Comparison of ENCODE assay signal across 8 mouse cellular contexts in genomic region chr7:99357201-99357600, GRCm38 (mm10). TPM values are rescaled to one million over a fixed set of nuclear protein-coding genes. Genes with fewer than 3 reads are reported as not detected.
DNase-seq lines count a peak whose midpoint lies in the region; ATAC-seq and TF ChIP-seq lines count a peak whose summit lies in the region.
"Had no signal": no experiment of that assay in that cellular context is flagged by ENCODE, and none has a peak within 500 bp of the region (broad histone marks: within the 10 kb centered on the region; RNA-seq: fewer than 3 reads in every experiment).

No protein-coding gene starts in this region.

- H3K4me1 ChIP-seq in embryonic facial prominence, embryonic 12.5 days, result peaks cover 62% of the 10 kb centered on the region
- H3K4me1 ChIP-seq in intestine, postnatal 0 days (replicated peaks; ENCODE audit: control insufficient read depth, insufficient read depth, low read length), result peaks cover 19% of the 10 kb centered on the region
- peaks cover 32% of the 10 kb centered on the region; the same call in 1 of the 2 replicates for H3K4me1 ChIP-seq in lung, postnatal 0 days (ENCODE audit: insufficient read depth, low read depth, low read length)

- no peak for TF ChIP-seq EP300 in lung, postnatal 0 days (IDR thresholded peaks at IDR 0.05)

- H3K27ac ChIP-seq in embryonic facial prominence, embryonic 12.5 days, result peak overlapping the region; percentile 99
- no peak overlapping the region; the same call in 1 of the 2 replicates for H3K27ac ChIP-seq in intestine, postnatal 0 days (ENCODE audit: low read depth, low read length)
- peak overlapping the region; percentile 92 for H3K27ac ChIP-seq in lung, postnatal 0 days (ENCODE audit: low read length)
- H3K27ac ChIP-seq: liver, embryonic 15.5 days had no signal

- H3K9me3 ChIP-seq in embryonic facial prominence, embryonic 12.5 days, result no peaks in the 10 kb centered on the region
- no peaks in the 10 kb centered on the region for H3K9me3 ChIP-seq in intestine, postnatal 0 days (ENCODE audit: control insufficient read depth)
- no peaks in the 10 kb centered on the region for H3K9me3 ChIP-seq in lung, postnatal 0 days (ENCODE audit: low read length)
- H3K9me3 ChIP-seq: liver, embryonic 15.5 days had no signal

- no peaks in the 10 kb centered on the region for H3K27me3 ChIP-seq in embryonic facial prominence, embryonic 12.5 days
- H3K27me3 ChIP-seq in intestine, postnatal 0 days (replicated peaks; ENCODE audit: control insufficient read depth, insufficient read depth, low read length), result no peaks in the 10 kb centered on the region
- H3K27me3 ChIP-seq in lung, postnatal 0 days (replicated peaks; ENCODE audit: insufficient read depth, low read length), result no peaks in the 10 kb centered on the region

- H3K4me3 ChIP-seq in embryonic facial prominence, embryonic 12.5 days, result no peak overlapping the region
- no peak overlapping the region for H3K4me3 ChIP-seq in intestine, postnatal 0 days (ENCODE audit: low read depth, low read length)
- no peak overlapping the region for H3K4me3 ChIP-seq in lung, postnatal 0 days (ENCODE audit: low read depth, low read length)
- H3K4me3 ChIP-seq: liver, embryonic 15.5 days had no signal

- ATAC-seq in embryonic facial prominence, embryonic 12.5 days (ENCODE audit: insufficient number of reproducible peaks, insufficient read depth, low FRiP score, low TSS enrichment), result no peak
- no peak for ATAC-seq in intestine, postnatal 0 days
- no peak for ATAC-seq in lung, postnatal 0 days

- H3K9ac ChIP-seq in embryonic facial prominence, embryonic 12.5 days, result no peak overlapping the region
- no peak overlapping the region for H3K9ac ChIP-seq in intestine, postnatal 0 days (ENCODE audit: low read depth, low read length)
- H3K9ac ChIP-seq in lung, postnatal 0 days (replicated peaks; ENCODE audit: low read depth), result no peak overlapping the region
- H3K9ac ChIP-seq: liver, embryonic 15.5 days had no signal

- DNase-seq in adrenal gland, postnatal 10 days, result peak; percentile 91
- DNase-seq in lung, postnatal 0 days (ENCODE audit: low spot score), result no peak
- no peak for DNase-seq in cerebellum, adult 18-20 months
- no peak for DNase-seq in cerebellum, postnatal 25 days
- no peak for DNase-seq in B cell, adult 2 months

- TF ChIP-seq CTCF in intestine, postnatal 0 days (IDR thresholded peaks at IDR 0.05; ENCODE audit: low read depth), result no peak
- no peak for TF ChIP-seq CTCF in lung, postnatal 0 days (IDR thresholded peaks at IDR 0.05)

- WGBS in embryonic facial prominence, embryonic 12.5 days, result 59% methylated on average over 7 of the region's 7 CpGs
- 32% methylated on average over 7 of the region's 7 CpGs for WGBS in intestine, postnatal 0 days
- WGBS in lung, postnatal 0 days, result 25% methylated on average over 7 of the region's 7 CpGs

- H3K4me2 ChIP-seq in embryonic facial prominence, embryonic 12.5 days (replicated peaks), result no peak overlapping the region
- 0 out of 2 replicates have a peak overlapping the region, but pooled peaks have one; percentile 6 for H3K4me2 ChIP-seq in intestine, postnatal 0 days (replicated peaks; ENCODE audit: low read depth)
- H3K4me2 ChIP-seq in lung, postnatal 0 days (replicated peaks; ENCODE audit: low read depth, low read length), result no peak overlapping the region
- H3K4me2 ChIP-seq: liver, embryonic 15.5 days had no signal

- no peaks in the 10 kb centered on the region for H3K36me3 ChIP-seq in embryonic facial prominence, embryonic 12.5 days
- H3K36me3 ChIP-seq in intestine, postnatal 0 days (ENCODE audit: control insufficient read depth, insufficient read depth), result no peaks in the 10 kb centered on the region
- no peaks in the 10 kb centered on the region for H3K36me3 ChIP-seq in lung, postnatal 0 days (ENCODE audit: insufficient read depth, low read length)
- H3K36me3 ChIP-seq: liver, embryonic 15.5 days had no signal

RNA-seq across cellular contexts. Expression of gene Serpinh1, which starts 4.2 kb away (rescaled TPM):
- 100 to 1,000 TPM; 331 to 363 TPM for total RNA-seq in adrenal gland, postnatal 10 days (2021)
- polyA plus RNA-seq in embryonic facial prominence, embryonic 12.5 days (2016; fragmentation: Nextera tagmentation; extraction: Ambion mirVana), result 1,388 and 1,403 TPM in 2 replicates
- 199 and 204 TPM in 2 replicates for polyA plus RNA-seq in intestine, postnatal 0 days (2015; fragmentation: Nextera tagmentation; extraction: Ambion mirVana)
- 579 and 666 TPM in 2 replicates for polyA plus RNA-seq in lung, postnatal 0 days (2015; fragmentation: Nextera tagmentation; extraction: Ambion mirVana)

RNA-seq across cellular contexts. Expression of gene Gdpd5, which starts 24.0 kb away (rescaled TPM):
- 10 to 100 TPM; 11.5 to 16.6 TPM for total RNA-seq in adrenal gland, postnatal 10 days (2021)
- 20.3 and 23.4 TPM in 2 replicates for polyA plus RNA-seq in embryonic facial prominence, embryonic 12.5 days (2016; fragmentation: Nextera tagmentation; extraction: Ambion mirVana)
- polyA plus RNA-seq in intestine, postnatal 0 days (2015; fragmentation: Nextera tagmentation; extraction: Ambion mirVana), result 15.7 and 16.9 TPM in 2 replicates
- polyA plus RNA-seq in lung, postnatal 0 days (2015; fragmentation: Nextera tagmentation; extraction: Ambion mirVana), result 18.7 and 18.8 TPM in 2 replicates
